In the genomic region with DNA sequence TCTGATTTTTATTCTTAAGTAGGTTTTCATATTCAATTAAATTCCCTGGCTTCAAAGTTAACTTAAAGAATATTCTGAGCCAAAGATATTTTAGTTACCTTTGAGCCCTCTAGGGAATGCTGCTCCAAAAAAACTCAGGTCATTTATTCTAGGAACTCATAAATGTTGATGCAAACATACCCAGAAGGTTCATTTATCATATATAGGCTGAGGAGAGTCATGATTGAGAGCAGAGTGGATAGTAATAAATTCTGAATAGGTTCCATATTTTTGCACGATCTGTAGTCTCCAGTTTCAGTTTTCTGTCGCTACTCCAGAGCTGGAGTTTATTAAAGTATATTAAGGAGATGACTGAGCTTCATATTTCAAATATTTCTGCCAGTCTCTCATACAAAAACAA, we compare ENCODE assay signal across 22 mouse cellular contexts.
DNase-seq lines count a peak whose midpoint lies in the region; ATAC-seq lines count a peak whose summit lies in the region.
"Had no signal": no experiment of that assay in that cellular context is flagged by ENCODE, and none has a peak within 500 bp of the region (broad histone marks: within the 10 kb centered on the region; RNA-seq: fewer than 3 reads in every experiment).

No protein-coding gene starts in this region.

- H3K4me1 ChIP-seq in limb, embryonic 11.5 days (ENCODE audit: control insufficient read depth, insufficient read depth, low read length): no peaks in the 10 kb centered on the region
- H3K4me1 ChIP-seq in limb, embryonic 10.5 days: no peaks in the 10 kb centered on the region
- no peaks in the 10 kb centered on the region for H3K4me1 ChIP-seq in embryonic facial prominence, embryonic 14.5 days (ENCODE audit: control insufficient read depth, insufficient read depth, low read length)
- no peaks in the 10 kb centered on the region for H3K4me1 ChIP-seq in limb, embryonic 13.5 days
- H3K4me1 ChIP-seq: forebrain, embryonic 13.5 days; forebrain, embryonic 15.5 days had no signal

- no peak for DNase-seq in limb, embryonic 11.5 days (ENCODE audit: low spot score)
- DNase-seq in limb, embryonic 10.5 days (ENCODE audit: low spot score): no peak
- DNase-seq in embryonic facial prominence, embryonic 14.5 days (ENCODE audit: low spot score): peak; percentile 57
- DNase-seq in layer of hippocampus, adult 8-10 months (ENCODE audit: low spot score in 2 of 2): no peak
- DNase-seq in gastrocnemius, postnatal 4 days (ENCODE audit: low spot score in 2 of 2): no peak
- no peak for DNase-seq in embryo, embryonic 10.5 days (ENCODE audit: low spot score)
- DNase-seq: adrenal gland, adult 8-10 months; adrenal gland, postnatal 14 days; adrenal gland, postnatal 36 days; cerebellum, adult 11-12 months; cerebellum, adult 2 months; cerebellum, adult 9-10 months; cerebellum, postnatal 10 days; cerebellum, postnatal 25 days; embryo, embryonic 11 days; forebrain, postnatal 0 days had no signal

- ATAC-seq in limb, embryonic 11.5 days (ENCODE audit: insufficient number of reproducible peaks, low FRiP score, low TSS enrichment, low read depth): 0 out of 2 replicates have a peak, but pooled peaks have one; percentile 44
- ATAC-seq in embryonic facial prominence, embryonic 14.5 days (ENCODE audit: low read depth): no peak
- ATAC-seq in limb, embryonic 13.5 days (ENCODE audit: low FRiP score, low read depth): peak; percentile 79
- ATAC-seq: activated CD4-positive, CD25-positive, alpha-beta regulatory T cell, adult 4 months; forebrain, embryonic 13.5 days; forebrain, embryonic 15.5 days; forebrain, postnatal 0 days; Patski had no signal

- H3K4me2 ChIP-seq in limb, embryonic 11.5 days (ENCODE audit: low read depth, severe bottlenecking): no peak overlapping the region
- H3K4me2 ChIP-seq in embryonic facial prominence, embryonic 14.5 days (ENCODE audit: low read depth, low read length): no peak overlapping the region
- no peak overlapping the region for H3K4me2 ChIP-seq in limb, embryonic 13.5 days (replicated peaks)
- H3K4me2 ChIP-seq: embryonic facial prominence, embryonic 13.5 days; forebrain, embryonic 13.5 days; forebrain, embryonic 15.5 days had no signal

- H3K4me3 ChIP-seq in limb, embryonic 11.5 days (ENCODE audit: low read depth, low read length): no peak overlapping the region
- no peak overlapping the region for H3K4me3 ChIP-seq in limb, embryonic 10.5 days
- no peak overlapping the region for H3K4me3 ChIP-seq in embryonic facial prominence, embryonic 14.5 days (ENCODE audit: low read depth, low read length)
- H3K4me3 ChIP-seq in limb, embryonic 13.5 days: no peak overlapping the region
- H3K4me3 ChIP-seq: embryonic facial prominence, embryonic 13.5 days; forebrain, embryonic 13.5 days; forebrain, embryonic 15.5 days had no signal

- no peak overlapping the region for H3K27ac ChIP-seq in limb, embryonic 11.5 days (replicated peaks; ENCODE audit: low read depth, low read length)
- no peak overlapping the region for H3K27ac ChIP-seq in limb, embryonic 10.5 days
- no peak overlapping the region for H3K27ac ChIP-seq in embryonic facial prominence, embryonic 14.5 days (replicated peaks; ENCODE audit: low read depth, low read length)
- H3K27ac ChIP-seq in limb, embryonic 13.5 days: no peak overlapping the region
- H3K27ac ChIP-seq: forebrain, embryonic 13.5 days; forebrain, embryonic 15.5 days had no signal

- WGBS in limb, embryonic 11.5 days: 57% methylated on average over 2 of the region's 2 CpGs
- WGBS in limb, embryonic 10.5 days: 66% methylated on average over 2 of the region's 2 CpGs
- WGBS in embryonic facial prominence, embryonic 14.5 days: 18% methylated on average over 2 of the region's 2 CpGs
- 29% methylated on average over 2 of the region's 2 CpGs for WGBS in limb, embryonic 13.5 days

- no peak overlapping the region for H3K9ac ChIP-seq in limb, embryonic 11.5 days (ENCODE audit: low read length)
- no peak overlapping the region for H3K9ac ChIP-seq in embryonic facial prominence, embryonic 14.5 days (ENCODE audit: low read depth, low read length)
- no peak overlapping the region for H3K9ac ChIP-seq in limb, embryonic 13.5 days
- H3K9ac ChIP-seq: embryonic facial prominence, embryonic 13.5 days; forebrain, embryonic 13.5 days; forebrain, embryonic 15.5 days; forebrain, postnatal 0 days had no signal

- no peaks in the 10 kb centered on the region for H3K9me3 ChIP-seq in limb, embryonic 11.5 days (ENCODE audit: control insufficient read depth, low read length)
- H3K9me3 ChIP-seq in limb, embryonic 10.5 days (replicated peaks): no peaks in the 10 kb centered on the region
- H3K9me3 ChIP-seq in embryonic facial prominence, embryonic 14.5 days (ENCODE audit: control insufficient read depth, low read length): no peaks in the 10 kb centered on the region
- H3K9me3 ChIP-seq in limb, embryonic 13.5 days: peaks cover 6% of the 10 kb centered on the region
- H3K9me3 ChIP-seq: forebrain, embryonic 13.5 days; forebrain, embryonic 15.5 days had no signal

- no peaks in the 10 kb centered on the region for H3K27me3 ChIP-seq in limb, embryonic 11.5 days (ENCODE audit: control insufficient read depth, insufficient read depth, low read length)
- no peaks in the 10 kb centered on the region for H3K27me3 ChIP-seq in limb, embryonic 10.5 days (ENCODE audit: low read depth, poor library complexity, severe bottlenecking)
- no peaks in the 10 kb centered on the region for H3K27me3 ChIP-seq in embryonic facial prominence, embryonic 14.5 days (replicated peaks; ENCODE audit: control insufficient read depth, insufficient read depth, low read length)
- H3K27me3 ChIP-seq in limb, embryonic 13.5 days: no peaks in the 10 kb centered on the region
- H3K27me3 ChIP-seq: embryonic facial prominence, embryonic 13.5 days; forebrain, embryonic 13.5 days; forebrain, embryonic 15.5 days; Patski had no signal

- H3K36me3 ChIP-seq in limb, embryonic 11.5 days (ENCODE audit: control insufficient read depth, insufficient read depth, low read length): no peaks in the 10 kb centered on the region
- no peaks in the 10 kb centered on the region for H3K36me3 ChIP-seq in limb, embryonic 10.5 days
- H3K36me3 ChIP-seq in embryonic facial prominence, embryonic 14.5 days (ENCODE audit: control insufficient read depth, insufficient read depth, low read length): no peaks in the 10 kb centered on the region
- H3K36me3 ChIP-seq in limb, embryonic 13.5 days: no peaks in the 10 kb centered on the region
- H3K36me3 ChIP-seq: embryonic facial prominence, embryonic 13.5 days; forebrain, embryonic 15.5 days had no signal
